7 mouse cellular contexts compared by ENCODE assay signal in the genomic region with DNA sequence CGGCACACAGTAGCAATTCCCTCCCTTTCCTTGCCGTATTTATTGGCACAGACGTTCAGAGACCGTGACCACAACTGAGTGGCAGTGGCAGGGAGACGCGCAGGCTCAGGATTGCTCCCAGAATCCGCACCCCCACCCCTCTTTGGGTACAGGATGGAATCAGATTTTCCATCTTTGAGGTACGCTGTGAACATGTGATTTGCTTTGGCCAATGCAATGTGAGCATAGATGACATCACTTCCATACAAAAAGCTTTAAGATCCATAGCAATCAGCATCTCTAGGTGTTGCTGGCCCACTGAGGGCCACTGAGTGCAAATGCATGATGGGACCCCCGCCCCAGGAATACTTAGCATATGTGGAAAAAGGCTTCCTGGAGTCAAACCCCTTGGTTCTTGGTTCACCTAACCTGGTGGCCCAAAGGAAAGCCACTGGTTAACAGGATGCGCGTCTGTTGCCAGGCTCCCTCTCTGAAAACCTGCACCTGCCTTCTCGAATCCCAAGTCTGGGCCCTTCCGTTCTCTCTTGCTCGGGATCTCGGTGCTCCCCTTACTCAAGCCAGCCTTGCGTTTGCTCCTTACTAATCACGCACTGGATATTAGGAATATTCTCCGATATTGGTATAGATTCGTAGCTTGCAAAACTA. TPM values are rescaled to one million over a fixed set of nuclear protein-coding genes. Genes with fewer than 3 reads are reported as not detected.
DNase-seq lines count a peak whose midpoint lies in the region; ATAC-seq lines count a peak whose summit lies in the region.

No protein-coding gene starts in this region.

- no peaks in the 10 kb centered on the region for H3K9me3 ChIP-seq in hindbrain, embryonic 11.5 days (ENCODE audit: control insufficient read depth, low read length)
- no peaks in the 10 kb centered on the region for H3K9me3 ChIP-seq in neural tube, embryonic 15.5 days (replicated peaks)

- WGBS in hindbrain, embryonic 11.5 days, result 30% methylated on average over 19 of the region's 19 CpGs
- 18% methylated on average over 19 of the region's 19 CpGs for WGBS in neural tube, embryonic 15.5 days

- H3K4me2 ChIP-seq in hindbrain, embryonic 11.5 days (replicated peaks; ENCODE audit: low read depth, low read length), result peak overlapping the region; percentile 52
- peak overlapping the region; percentile 66 for H3K4me2 ChIP-seq in neural tube, embryonic 15.5 days

- peak; percentile 10 for DNase-seq in thymus, postnatal 0 days (ENCODE audit: low spot score)
- no peak for DNase-seq in thymus, postnatal 10 days (ENCODE audit: low spot score in 2 of 2)
- peak; percentile 61 to 73 for DNase-seq in cerebellum, postnatal 25 days
- no peak for DNase-seq in hindbrain, embryonic 11.5 days (ENCODE audit: low spot score)
- DNase-seq in left cerebral cortex, postnatal 36 days (ENCODE audit: low spot score in 2 of 2), result peak; percentile 66 to 68
- no peak for DNase-seq in adrenal gland, adult 8-10 months

- peak overlapping the region; percentile 37; the same call in 1 of the 2 replicates for H3K4me3 ChIP-seq in hindbrain, embryonic 11.5 days (ENCODE audit: low read depth, low read length)
- peak overlapping the region; percentile 47 for H3K4me3 ChIP-seq in neural tube, embryonic 15.5 days (replicated peaks)

- no peaks in the 10 kb centered on the region for H3K4me1 ChIP-seq in hindbrain, embryonic 11.5 days (replicated peaks; ENCODE audit: control insufficient read depth, insufficient read depth, low read length)
- peaks cover 15% of the 10 kb centered on the region; the same call in 1 of the 2 replicates for H3K4me1 ChIP-seq in neural tube, embryonic 15.5 days

- peak overlapping the region; percentile 69 for H3K9ac ChIP-seq in hindbrain, embryonic 11.5 days (ENCODE audit: low read depth, low read length)
- peak overlapping the region; percentile 69 for H3K9ac ChIP-seq in neural tube, embryonic 15.5 days (replicated peaks)

- intact Hi-C loops in left cerebral cortex, postnatal 36 days (cut with DNase I), result loop anchor here (1.0 to 10.0 kb wide), 2 partner anchors 50 to 128 kb away; no protein-coding TSS in a partner anchor

- 0 out of 2 replicates have a peak overlapping the region, but pooled peaks have one; percentile 78 for H3K27ac ChIP-seq in hindbrain, embryonic 11.5 days (ENCODE audit: low read depth, low read length)
- H3K27ac ChIP-seq in neural tube, embryonic 15.5 days (replicated peaks), result peak overlapping the region; percentile 97

- no peaks in the 10 kb centered on the region for H3K27me3 ChIP-seq in hindbrain, embryonic 11.5 days (ENCODE audit: control insufficient read depth, insufficient read depth, low read length)
- no peaks in the 10 kb centered on the region for H3K27me3 ChIP-seq in neural tube, embryonic 15.5 days (replicated peaks)

- no peaks in the 10 kb centered on the region for H3K36me3 ChIP-seq in hindbrain, embryonic 11.5 days (ENCODE audit: control insufficient read depth, insufficient read depth, low read length)
- H3K36me3 ChIP-seq in neural tube, embryonic 15.5 days, result no peaks in the 10 kb centered on the region

- peak; percentile 46 for ATAC-seq in hindbrain, embryonic 11.5 days (ENCODE audit: low FRiP score)
- peak; percentile 91 for ATAC-seq in neural tube, embryonic 15.5 days (ENCODE audit: low FRiP score)

RNA-seq across cellular contexts. Expression of a gene that starts 8.7 kb away (rescaled TPM):
- 149 and 159 TPM in 2 replicates for polyA plus RNA-seq in thymus, postnatal 0 days (2015; fragmentation: Nextera tagmentation; extraction: Ambion mirVana)
- 6.0 and 9.3 TPM in 2 replicates for polyA plus RNA-seq in hindbrain, embryonic 11.5 days (2014; fragmentation: Nextera tagmentation; extraction: Ambion mirVana)
- total RNA-seq in left cerebral cortex, postnatal 36 days (2021), result 1 to 10 TPM; 4.9 to 5.1 TPM
- 4.8 and 44.4 TPM in 2 replicates for polyA plus RNA-seq in neural tube, embryonic 15.5 days (2015; fragmentation: Nextera tagmentation; extraction: Ambion mirVana)
- 10 to 100 TPM; 16.1 to 29.3 (median 22.9) TPM for total RNA-seq in adrenal gland, adult 8-10 months (2022)

RNA-seq across cellular contexts. Expression of a gene that starts 48.3 kb away (rescaled TPM):
- polyA plus RNA-seq in thymus, postnatal 0 days (2015; fragmentation: Nextera tagmentation; extraction: Ambion mirVana), result 54.9 and 55.9 TPM in 2 replicates
- polyA plus RNA-seq in hindbrain, embryonic 11.5 days (2014; fragmentation: Nextera tagmentation; extraction: Ambion mirVana), result 10.8 and 14.4 TPM in 2 replicates
- 100 to 1,000 TPM; 412 to 417 TPM for total RNA-seq in left cerebral cortex, postnatal 36 days (2021)
- 53.1 and 64.3 TPM in 2 replicates for polyA plus RNA-seq in neural tube, embryonic 15.5 days (2015; fragmentation: Nextera tagmentation; extraction: Ambion mirVana)
- 10 to 100 TPM; 55.0 to 88.9 (median 65.5) TPM for total RNA-seq in adrenal gland, adult 8-10 months (2022)

RNA-seq across cellular contexts. Expression of a gene that starts 48.7 kb away (rescaled TPM):
- not detected in 2 replicates for polyA plus RNA-seq in thymus, postnatal 0 days (2015; fragmentation: Nextera tagmentation; extraction: Ambion mirVana)
- polyA plus RNA-seq in hindbrain, embryonic 11.5 days (2014; fragmentation: Nextera tagmentation; extraction: Ambion mirVana), result 0.26 TPM in 1 of 2 replicates, not detected in the other
- total RNA-seq in left cerebral cortex, postnatal 36 days (2021), result 10 to 100 TPM; 17.3 to 19.1 TPM
- polyA plus RNA-seq in neural tube, embryonic 15.5 days (2015; fragmentation: Nextera tagmentation; extraction: Ambion mirVana), result 0.42 and 0.72 TPM in 2 replicates
- 1 to 10 TPM in 3 of 4 experiments, not detected in 1; 1.1 to 2.4 (median 1.6) TPM for total RNA-seq in adrenal gland, adult 8-10 months (2022)

Comparison
In these comparisons a context has a peak if more than half of its experiments do, and no peak if none do; other contexts are left out.
1. DNase-seq: peak in thymus, postnatal 0 days (single experiment), cerebellum, postnatal 25 days (2 of 2) and left cerebral cortex, postnatal 36 days (2 of 2); none in thymus, postnatal 10 days (0 of 2), hindbrain, embryonic 11.5 days (single experiment) and adrenal gland, adult 8-10 months (single experiment).